Mouse (Mus musculus): ENCODE data around the gene Pdss2. TPM values are rescaled to one million over a fixed set of nuclear protein-coding genes. Genes with fewer than 3 reads are reported as not detected.
A peak's percentile ranks its signal among the peaks of the same experiment; 100 is the strongest.

The Pdss2 gene
- total and polyA plus RNA-seq, 2 experiments from 2014 or later, result 17.4 to 20.9 TPM

DNA sequence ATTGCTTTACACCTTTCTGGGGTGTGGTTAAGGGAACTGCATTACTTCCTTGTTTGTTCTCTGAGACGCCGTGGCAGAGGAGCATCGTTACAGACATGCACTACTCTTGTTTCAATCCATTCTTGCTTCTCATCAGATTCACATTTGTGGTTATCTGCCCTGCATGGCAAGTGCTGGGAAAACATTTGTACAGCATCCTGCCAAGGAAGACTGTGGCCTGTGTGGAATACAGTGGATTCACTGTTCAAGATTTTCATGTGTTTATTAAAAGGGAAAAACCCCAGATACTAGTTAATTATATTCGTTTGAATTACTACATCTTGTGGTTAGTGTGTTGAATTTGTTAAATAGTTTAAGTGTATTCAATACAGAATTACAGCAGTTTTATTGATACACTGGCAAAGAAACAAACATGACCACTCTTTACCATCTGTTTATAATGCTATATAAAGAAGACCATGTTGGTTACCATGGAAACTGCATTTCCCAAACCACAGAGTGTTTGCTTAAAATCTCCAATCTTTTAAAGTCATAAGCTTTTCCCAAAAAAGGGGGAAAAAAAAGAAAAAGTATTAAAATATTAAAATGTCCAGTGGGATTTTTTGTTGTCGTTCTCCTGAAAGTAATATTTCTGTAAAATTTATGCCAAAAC, 58.5 kb downstream of the Pdss2 start:
- no peak overlapping the region for H3K4me3 ChIP-seq (ENCODE audit: low read length)
- H3K36me3 ChIP-seq (ENCODE audit: insufficient read depth, low read length), result no peaks in the 10 kb centered on the region
- DNase-seq (ENCODE audit: low spot score) (peak; percentile 41), ATAC-seq (0 out of 2 replicates have a peak, but pooled peaks have one; percentile 55)
- no peaks in the 10 kb centered on the region for H3K27me3 ChIP-seq (ENCODE audit: insufficient read depth, low read length)
- H3K9me3 ChIP-seq (ENCODE audit: low read length), result no peaks in the 10 kb centered on the region
- H3K4me2 ChIP-seq (ENCODE audit: low read depth, low read length), result no peak overlapping the region
- no peak overlapping the region for H3K9ac ChIP-seq (replicated peaks; ENCODE audit: low read length)
- WGBS, result 57% methylated on average over 5 of the region's 5 CpGs
- H3K27ac ChIP-seq, result 0 out of 2 replicates have a peak overlapping the region, but pooled peaks have one; percentile 27
- TF ChIP-seq CTCF (IDR thresholded peaks at IDR 0.05; ENCODE audit: low read depth), result no peak
- H3K4me1 ChIP-seq (ENCODE audit: insufficient read depth, low read length), result 0 out of 2 replicates have a peak, but pooled peaks cover 8% of the 10 kb centered on the region

DNA sequence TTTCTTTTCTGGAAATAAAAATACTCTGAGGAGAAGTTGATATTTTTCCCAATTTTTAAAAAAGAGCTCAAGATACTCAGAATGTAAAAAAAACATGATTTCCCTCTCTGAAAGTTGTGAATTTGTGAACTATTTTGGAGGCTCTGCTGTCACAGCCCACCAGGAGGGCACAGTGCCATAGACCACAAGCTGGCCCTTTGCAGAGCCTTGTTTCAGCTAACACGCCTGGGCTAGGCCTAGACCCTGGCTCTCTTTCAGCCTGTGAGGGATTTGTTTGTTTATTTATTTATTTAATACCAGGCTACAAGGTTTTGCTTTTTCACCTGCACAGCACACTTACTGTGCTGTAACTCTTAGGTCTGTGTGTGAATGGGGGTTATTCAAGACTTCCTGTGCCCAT, 64.3 kb downstream of the Pdss2 start:
- ATAC-seq, result no peak
- no peak overlapping the region for H3K27ac ChIP-seq

DNA sequence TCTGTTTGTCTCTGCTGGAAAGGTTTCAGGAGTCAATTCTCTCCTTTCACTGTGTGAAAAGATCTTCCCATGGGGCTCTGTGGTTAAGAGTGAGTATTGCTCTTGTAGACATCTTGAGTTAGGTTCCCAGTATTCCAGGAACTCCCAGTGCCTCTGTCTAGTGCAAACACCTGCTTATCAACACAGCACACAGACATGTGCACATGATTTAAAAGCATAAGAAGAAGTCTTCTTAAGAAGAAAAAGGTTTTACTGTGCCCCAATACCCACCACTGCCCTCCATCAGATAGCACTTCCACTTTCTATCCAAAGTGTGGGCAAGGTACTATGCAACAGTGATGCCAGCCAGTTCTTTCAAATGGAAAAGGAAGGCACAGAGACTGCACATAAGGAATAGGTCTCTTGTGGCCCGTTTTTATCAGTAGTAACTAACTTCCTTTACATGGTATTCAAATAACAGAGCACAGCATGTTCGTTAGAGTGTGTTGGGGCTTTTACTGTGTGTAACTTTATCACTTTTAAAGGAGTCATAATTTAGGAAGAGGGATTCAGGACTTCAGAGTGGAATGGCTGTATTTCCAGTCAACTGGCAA, 69.4 kb downstream of the Pdss2 start:
- no peak overlapping the region for H3K27ac ChIP-seq
- 81% methylated on average over 2 of the region's 2 CpGs for WGBS
- H3K27me3 ChIP-seq (ENCODE audit: insufficient read depth, low read length), result no peaks in the 10 kb centered on the region
- no peaks in the 10 kb centered on the region for H3K36me3 ChIP-seq (ENCODE audit: insufficient read depth, low read length)
- no peak overlapping the region for H3K9ac ChIP-seq (replicated peaks; ENCODE audit: low read length)
- H3K4me1 ChIP-seq (ENCODE audit: insufficient read depth, low read length), result no peaks in the 10 kb centered on the region
- TF ChIP-seq CTCF (IDR thresholded peaks at IDR 0.05; ENCODE audit: low read depth), result no peak
- ATAC-seq (no peak), DNase-seq (ENCODE audit: low spot score) (no peak)
- H3K4me3 ChIP-seq (ENCODE audit: low read length), result no peak overlapping the region
- no peak overlapping the region for H3K4me2 ChIP-seq (ENCODE audit: low read depth, low read length)
- H3K9me3 ChIP-seq (ENCODE audit: low read length), result no peaks in the 10 kb centered on the region

More for the DNA sequence above, 64.3 kb downstream of the Pdss2 start:
- Histone ChIP-seq H3K9me3 (ENCODE audit: low read length) (no peaks in the 10 kb centered on the region), H3K4me3 (ENCODE audit: low read length) (no peak overlapping the region), H3K27me3 (ENCODE audit: insufficient read depth, low read length) (no peaks in the 10 kb centered on the region), H3K4me1 (ENCODE audit: insufficient read depth, low read length) (no peaks in the 10 kb centered on the region), H3K36me3 (ENCODE audit: insufficient read depth, low read length) (no peaks in the 10 kb centered on the region), H3K9ac (replicated peaks; ENCODE audit: low read length) (no peak overlapping the region), H3K4me2 (ENCODE audit: low read depth, low read length) (no peak overlapping the region)
- no peak for TF ChIP-seq CTCF (IDR thresholded peaks at IDR 0.05; ENCODE audit: low read depth)
- 53% methylated on average over 1 of the region's 1 CpGs for WGBS
- no peak for DNase-seq (ENCODE audit: low spot score)

DNA sequence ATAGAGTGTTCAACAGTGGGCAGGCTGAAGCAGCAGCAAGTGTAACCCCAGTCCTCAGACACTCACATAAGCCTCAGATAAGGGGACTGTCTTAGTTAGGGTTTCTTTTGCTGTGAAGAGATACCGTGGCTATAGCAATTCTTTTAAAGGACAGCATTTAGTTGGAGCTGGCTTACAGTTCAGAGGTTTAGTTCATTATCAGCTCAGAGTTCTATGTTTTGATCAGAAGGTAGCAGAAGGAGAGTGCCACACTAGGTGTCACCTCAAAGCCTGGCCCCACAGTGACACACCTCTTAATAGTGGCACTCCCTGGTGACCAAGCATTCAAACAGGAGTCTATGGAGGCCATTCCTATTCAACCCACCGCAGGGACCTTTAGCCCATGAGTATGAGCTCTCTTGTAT, 70.0 kb downstream of the Pdss2 start:
- ATAC-seq (no peak), DNase-seq (ENCODE audit: low spot score) (no peak)
- no peak for TF ChIP-seq CTCF (IDR thresholded peaks at IDR 0.05; ENCODE audit: low read depth)
- no peak overlapping the region for H3K27ac ChIP-seq
- H3K27me3 ChIP-seq (ENCODE audit: insufficient read depth, low read length), result no peaks in the 10 kb centered on the region
- WGBS, result 93% methylated on average over 2 of the region's 2 CpGs
- H3K4me2 ChIP-seq (ENCODE audit: low read depth, low read length), result no peak overlapping the region
- no peaks in the 10 kb centered on the region for H3K36me3 ChIP-seq (ENCODE audit: insufficient read depth, low read length)
- H3K4me1 ChIP-seq (ENCODE audit: insufficient read depth, low read length), result no peaks in the 10 kb centered on the region
- no peak overlapping the region for H3K9ac ChIP-seq (replicated peaks; ENCODE audit: low read length)
- no peaks in the 10 kb centered on the region for H3K9me3 ChIP-seq (ENCODE audit: low read length)
- no peak overlapping the region for H3K4me3 ChIP-seq (ENCODE audit: low read length)

DNA sequence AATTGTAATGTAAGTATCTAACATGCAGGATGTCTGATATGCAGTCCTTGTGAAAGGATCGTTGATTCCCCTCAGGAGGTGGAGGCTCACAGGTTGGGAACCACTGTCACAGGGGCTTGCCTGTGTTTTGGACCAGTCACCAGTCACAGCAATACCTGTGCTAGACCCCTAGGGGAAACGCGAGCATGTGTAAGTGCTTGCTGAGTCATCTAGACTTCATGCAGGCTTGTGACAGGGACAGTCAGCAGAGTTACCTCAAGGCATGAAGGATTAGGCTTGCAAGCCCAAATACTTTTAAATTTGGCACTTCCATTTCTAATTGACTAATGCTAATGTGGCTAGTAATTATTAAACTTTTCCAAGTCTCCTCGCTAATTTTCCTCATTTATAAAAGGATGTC, 71.2 kb downstream of the Pdss2 start:
- no peaks in the 10 kb centered on the region for H3K9me3 ChIP-seq (ENCODE audit: low read length)
- no peaks in the 10 kb centered on the region for H3K4me1 ChIP-seq (ENCODE audit: insufficient read depth, low read length)
- TF ChIP-seq CTCF (IDR thresholded peaks at IDR 0.05; ENCODE audit: low read depth), result peak; percentile 32; the same call in 1 of the 2 replicates
- H3K4me2 ChIP-seq (ENCODE audit: low read depth, low read length), result no peak overlapping the region
- ATAC-seq, result no peak
- H3K36me3 ChIP-seq (ENCODE audit: insufficient read depth, low read length), result no peaks in the 10 kb centered on the region
- no peak for DNase-seq (ENCODE audit: low spot score)
- H3K27me3 ChIP-seq (ENCODE audit: insufficient read depth, low read length), result no peaks in the 10 kb centered on the region
- no peak overlapping the region for H3K27ac ChIP-seq
- WGBS, result 76% methylated on average over 4 of the region's 4 CpGs
- H3K4me3 ChIP-seq (ENCODE audit: low read length), result no peak overlapping the region
- no peak overlapping the region for H3K9ac ChIP-seq (replicated peaks; ENCODE audit: low read length)

DNA sequence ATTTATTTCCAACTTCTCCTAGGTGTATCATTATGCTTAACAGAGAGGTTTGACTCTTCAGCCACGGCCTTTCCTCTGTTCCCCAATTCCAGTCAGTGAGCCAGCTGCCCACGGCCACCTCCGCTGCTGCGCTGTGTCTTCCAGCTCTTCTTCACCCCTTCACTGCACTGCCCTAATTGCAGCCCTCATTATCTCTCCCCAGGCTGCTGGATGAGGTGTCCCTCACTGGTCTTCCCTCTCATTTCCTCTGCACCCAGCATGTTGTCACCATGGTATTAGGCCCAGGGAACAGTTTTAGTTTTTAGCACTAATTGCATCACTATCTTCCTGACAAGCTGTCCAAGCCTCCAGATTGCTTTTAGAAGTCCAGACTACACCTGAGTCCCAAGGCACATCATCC, 73.0 kb downstream of the Pdss2 start:
- Histone ChIP-seq H3K9ac (replicated peaks; ENCODE audit: low read length) (no peak overlapping the region), H3K36me3 (ENCODE audit: insufficient read depth, low read length) (no peaks in the 10 kb centered on the region), H3K4me3 (ENCODE audit: low read length) (no peak overlapping the region), H3K9me3 (ENCODE audit: low read length) (no peaks in the 10 kb centered on the region), H3K4me2 (ENCODE audit: low read depth, low read length) (no peak overlapping the region), H3K4me1 (ENCODE audit: insufficient read depth, low read length) (no peaks in the 10 kb centered on the region), H3K27me3 (ENCODE audit: insufficient read depth, low read length) (no peaks in the 10 kb centered on the region), H3K27ac (no peak overlapping the region)
- DNase-seq (ENCODE audit: low spot score) (no peak), ATAC-seq (0 out of 2 replicates have a peak, but pooled peaks have one; percentile 45)
- WGBS, result 72% methylated on average over 4 of the region's 4 CpGs
- TF ChIP-seq CTCF (IDR thresholded peaks at IDR 0.05; ENCODE audit: low read depth), result no peak

Measured in hindbrain, postnatal 0 days (tissue).